Mouse (Mus musculus) T-helper 17 cell (primary cell): ENCODE results near the gene Kcnj9.

Source experiments
- in situ Hi-C, 2 experiments: fragments of 300-600 bp; cut with MboI, MseI; formaldehyde crosslinking; loops; 1 replicate in 1 of 2; 2 replicates in 1 of 2; pipeline ENCODE4 v1.15.1; 2025; ENCODE audit warnings: high pct_unique_total_duplicates in 2 of 2

The Kcnj9 gene

DNA sequence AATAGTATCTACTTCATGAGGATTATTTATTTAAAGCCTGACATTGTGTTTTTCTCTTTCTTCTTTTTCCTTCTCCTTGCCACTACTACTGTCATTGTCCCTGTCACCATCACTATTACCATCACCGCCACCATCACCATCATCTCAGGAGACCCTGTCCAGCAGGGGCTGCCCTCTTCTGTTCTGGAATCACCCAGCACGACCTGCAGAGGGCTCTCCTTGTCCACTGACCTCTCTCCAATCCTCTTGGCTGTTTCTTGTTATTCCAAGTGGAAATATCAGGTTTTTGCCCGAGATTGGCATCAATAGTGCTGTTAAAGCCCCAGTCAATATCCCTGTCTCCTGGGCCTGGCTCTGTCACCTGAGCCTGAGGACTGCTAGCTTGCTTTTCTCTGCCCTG, 4.4 kb upstream of the Kcnj9 start:
- in situ Hi-C loops = loop anchor here in 1 of 2 experiments (5.0 kb wide), 1 partner anchor 34 kb away; no protein-coding TSS in a partner anchor

- in situ Hi-C loops = loop anchor here in 1 of 2 experiments (5.0 kb wide), 1 partner anchor 34 kb away; no protein-coding TSS in a partner anchor
Observed at GRCm38 (mm10) chr1:172332925-172333324, 3.8 kb upstream of the Kcnj9 start.

DNA sequence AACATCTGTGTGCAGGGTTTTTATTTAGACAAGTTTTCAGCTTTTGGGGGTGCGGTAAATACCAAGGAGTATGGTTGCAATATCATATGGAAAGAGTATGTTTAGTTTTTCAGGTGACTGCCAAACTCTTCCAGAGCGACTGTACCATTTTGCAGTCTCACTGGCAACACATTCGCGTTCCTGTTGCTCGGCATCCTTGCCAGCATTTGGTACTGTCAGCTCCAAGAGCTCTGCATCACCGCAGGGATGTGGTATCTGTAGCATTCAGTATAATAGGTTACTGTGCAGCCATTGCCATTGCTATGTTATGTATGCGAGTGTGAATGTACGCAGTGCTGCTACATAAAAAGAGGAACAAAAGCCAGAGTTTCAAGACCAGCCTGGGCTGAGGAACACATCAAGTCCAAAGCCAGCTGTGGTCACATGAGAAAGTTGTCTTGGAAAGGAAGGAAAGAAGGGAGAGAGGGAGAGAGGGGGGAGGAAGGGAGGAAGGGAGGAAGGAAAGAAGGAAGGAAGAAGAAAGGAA, 2.4 kb upstream of the Kcnj9 start:
- in situ Hi-C loops = loop anchor here in 1 of 2 experiments (5.0 kb wide), 1 partner anchor 36 kb away; no protein-coding TSS in a partner anchor

DNA sequence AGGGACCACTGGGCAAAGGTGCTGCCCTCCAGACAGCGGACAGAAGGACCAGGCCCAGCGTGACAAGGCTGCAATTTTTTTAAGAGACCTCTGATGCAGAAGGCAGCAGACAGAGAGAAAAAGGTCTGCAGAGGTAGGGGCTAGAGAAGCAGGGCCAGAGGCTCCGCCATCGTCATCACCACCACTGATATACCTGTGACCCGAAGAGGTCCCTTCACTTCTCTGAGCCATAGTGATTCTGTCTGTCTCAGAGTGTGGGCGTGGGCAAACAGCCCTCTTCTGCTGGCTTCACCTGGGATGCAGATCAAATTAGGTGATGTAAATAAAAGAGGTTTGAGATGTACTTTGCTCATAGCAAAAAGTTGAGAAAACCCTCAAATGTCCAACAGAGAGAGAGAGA, 498 bp upstream of the Kcnj9 start:
- in situ Hi-C loops = loop anchor here in 1 of 2 experiments (5.0 kb wide), 1 partner anchor 38 kb away; no protein-coding TSS in a partner anchor

DNA sequence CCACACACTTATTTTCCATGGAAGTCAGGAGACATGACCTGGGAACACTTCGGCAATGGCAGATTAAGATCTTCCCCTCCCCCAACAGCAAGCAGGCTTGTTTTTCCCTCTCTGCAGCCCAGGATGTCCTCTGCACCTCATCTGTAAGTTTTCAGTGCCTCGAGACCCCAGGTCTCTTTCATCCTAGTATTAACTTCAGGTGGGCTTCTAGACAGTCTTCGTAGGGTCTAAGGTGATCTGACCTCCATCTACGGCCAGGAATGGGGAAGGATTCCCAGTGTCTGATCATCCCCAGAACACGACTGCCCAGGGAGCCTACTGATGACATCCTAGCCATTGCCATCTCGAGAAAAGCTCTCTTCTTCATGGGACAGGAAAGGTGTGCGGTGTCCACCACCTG, 657 bp downstream of the Kcnj9 start:
- in situ Hi-C loops = no loop called here

- in situ Hi-C loops = no loop called here
Observed at GRCm38 (mm10) chr1:172328041-172328440, 1.1 kb downstream of the Kcnj9 start.

GRCm38 (mm10) chr1:172327206-172328001, 1.7 kb downstream of the Kcnj9 start:
- in situ Hi-C loops = no loop called here

DNA sequence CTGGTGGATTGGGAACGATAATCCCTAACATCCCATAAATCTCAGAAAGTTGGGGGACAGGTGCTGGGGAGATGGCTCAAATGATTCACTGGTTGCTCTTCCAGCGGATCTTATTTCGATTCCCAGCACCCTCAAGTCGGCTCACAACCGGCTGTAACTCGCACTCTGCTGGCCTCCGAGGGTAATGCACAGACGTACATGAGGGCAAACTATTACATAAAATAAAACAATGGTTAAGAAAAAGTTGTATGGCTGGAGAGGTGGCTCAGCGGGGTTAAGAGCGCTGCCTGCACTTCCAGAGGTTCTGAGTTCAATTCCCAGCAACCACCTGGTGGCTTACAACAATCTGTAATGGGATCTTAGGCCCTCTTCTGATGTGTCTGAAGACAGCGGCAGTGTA, 2.4 kb downstream of the Kcnj9 start:
- in situ Hi-C loops = no loop called here

DNA sequence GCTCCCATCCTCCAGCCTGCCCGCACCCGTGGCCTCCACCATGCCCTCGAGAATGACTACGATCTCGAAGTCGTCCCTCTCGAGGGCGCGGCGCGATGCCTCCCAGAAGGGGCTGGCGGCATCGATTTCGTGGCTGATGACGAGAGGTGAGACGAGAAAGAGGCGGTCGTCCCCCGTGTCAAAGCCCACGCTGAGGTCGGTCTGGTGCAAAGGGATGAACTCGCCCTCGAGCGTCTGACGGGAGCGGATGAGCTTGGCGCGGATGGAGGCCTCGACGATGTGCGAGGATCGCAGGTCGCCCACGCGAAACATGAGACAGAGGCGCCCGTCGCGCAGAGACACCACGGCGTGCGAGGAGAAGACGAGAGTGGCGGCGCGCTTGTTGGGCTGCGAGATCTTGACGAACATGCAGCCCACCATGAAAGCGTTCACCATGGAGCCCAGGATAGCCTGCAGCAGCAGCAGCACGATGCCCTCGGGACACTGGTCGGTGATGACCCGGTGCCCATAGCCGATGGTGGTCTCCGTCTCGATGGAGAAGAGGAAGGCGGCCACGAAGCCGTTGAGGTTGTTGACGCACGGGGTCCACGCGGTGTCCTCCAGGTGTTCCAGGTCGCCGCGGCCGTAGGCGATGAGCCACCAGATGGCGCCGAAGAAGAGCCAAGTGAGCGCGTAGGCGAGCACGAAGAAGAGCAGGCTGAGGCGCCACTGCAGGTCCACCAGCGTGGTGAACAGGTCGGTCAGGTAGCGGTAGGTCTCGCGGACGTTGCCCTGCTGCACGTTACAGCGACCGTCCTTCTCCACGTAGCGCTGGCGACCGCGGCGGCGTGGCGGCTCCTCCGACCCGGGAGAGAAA, 3.2 kb downstream of the Kcnj9 start:
- in situ Hi-C loops = no loop called here

GRCm38 (mm10) chr1:172324725-172325124, 4.4 kb downstream of the Kcnj9 start:
- in situ Hi-C loops = no loop called here

DNA sequence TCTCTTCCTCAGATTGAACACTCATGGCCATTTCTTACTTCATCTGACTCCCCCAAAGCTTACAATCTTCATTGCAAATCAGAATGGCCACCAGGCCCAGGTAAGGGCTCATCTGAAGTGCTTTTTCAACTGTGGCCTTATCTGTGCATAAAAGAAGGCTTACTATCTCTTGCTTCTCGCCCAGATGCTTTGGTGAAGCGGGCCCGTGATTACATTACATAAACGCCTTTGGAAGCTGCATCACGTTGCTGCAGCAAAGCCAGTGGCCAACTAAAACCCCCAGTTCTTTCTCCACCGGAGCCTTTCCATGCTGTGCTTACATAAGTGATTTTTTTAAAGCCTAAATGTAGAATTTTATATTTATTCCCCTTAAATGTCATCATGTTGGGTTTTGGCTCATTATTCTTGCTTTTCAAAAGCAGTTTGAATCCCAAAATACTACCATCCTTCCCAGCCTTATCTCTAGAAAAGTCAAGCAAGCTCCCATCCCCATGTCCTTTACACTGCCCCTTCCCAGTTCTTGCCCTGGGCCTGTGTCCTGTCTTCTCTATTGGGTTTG, 5.2 kb downstream of the Kcnj9 start:
- in situ Hi-C loops = no loop called here

GRCm38 (mm10) chr1:172323298-172323697, 5.8 kb downstream of the Kcnj9 start:
- in situ Hi-C loops = no loop called here

DNA sequence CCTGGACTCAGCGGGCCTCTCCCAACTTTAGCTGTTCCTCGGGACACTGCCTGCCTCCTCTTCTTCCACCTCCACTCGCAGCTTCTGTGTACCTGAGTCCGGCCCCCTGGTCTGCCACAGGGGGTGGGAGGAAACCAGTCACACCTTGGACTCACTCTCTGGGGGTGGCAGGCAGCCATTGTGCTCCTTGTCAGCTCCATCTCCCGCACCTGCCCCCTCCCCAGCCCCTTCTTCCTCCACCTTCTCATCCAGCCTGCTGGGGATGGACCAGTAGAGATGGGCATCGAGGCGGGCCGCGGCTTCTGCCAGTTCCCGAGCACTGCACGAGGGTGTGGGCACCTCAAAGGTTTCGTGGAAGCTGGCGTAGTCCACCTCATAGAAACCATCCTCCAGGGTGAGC, 6.4 kb downstream of the Kcnj9 start:
- in situ Hi-C loops = no loop called here

- in situ Hi-C loops = loop anchor here in 1 of 2 experiments (10.0 kb wide), 1 partner anchor 175 kb away; the partner anchor contains the start of gene Dcaf8
Observed at GRCm38 (mm10) chr1:172319921-172320411, 9.2 kb downstream of the Kcnj9 start.

- in situ Hi-C loops = loop anchor here in 1 of 2 experiments (10.0 kb wide), 1 partner anchor 175 kb away; the partner anchor contains the start of gene Dcaf8
Observed at GRCm38 (mm10) chr1:172319346-172319745, 9.8 kb downstream of the Kcnj9 start.

- in situ Hi-C loops = loop anchor here in 1 of 2 experiments (10.0 kb wide), 1 partner anchor 174 kb away; the partner anchor contains the start of gene Dcaf8
Observed at GRCm38 (mm10) chr1:172318424-172319035, 10.6 kb downstream of the Kcnj9 start.

- in situ Hi-C loops = loop anchor here in 1 of 2 experiments (10.0 kb wide), 1 partner anchor 173 kb away; the partner anchor contains the start of gene Dcaf8
Observed at GRCm38 (mm10) chr1:172317946-172318345, 11.2 kb downstream of the Kcnj9 start.

- in situ Hi-C loops = loop anchor here in 1 of 2 experiments (10.0 kb wide), 1 partner anchor 173 kb away; the partner anchor contains the start of gene Dcaf8
Observed at GRCm38 (mm10) chr1:172317431-172317830, 11.7 kb downstream of the Kcnj9 start.

DNA sequence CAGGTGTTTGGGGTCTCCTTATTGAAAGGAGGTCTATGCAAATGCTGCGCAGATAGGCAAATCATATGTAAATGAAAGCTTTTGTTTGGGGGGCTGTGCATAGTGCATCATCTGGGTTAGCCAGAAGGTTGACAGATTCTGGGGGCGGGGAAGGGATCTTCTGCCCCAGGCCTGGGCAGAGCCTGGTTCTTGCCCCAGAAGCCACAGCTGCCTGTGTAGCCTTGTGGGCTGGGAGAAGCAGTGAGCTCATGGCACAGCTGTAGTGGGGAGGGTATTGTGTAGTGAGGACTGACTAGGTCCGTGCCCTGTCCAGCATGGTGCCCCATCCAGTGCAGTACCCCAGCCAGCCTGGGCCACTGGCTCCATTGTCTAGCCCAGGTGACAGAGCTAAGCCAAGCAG, 14.2 kb downstream of the Kcnj9 start:
- in situ Hi-C loops = loop anchor here (5.0 to 10.0 kb wide), 3 partner anchors 168 to 198 kb away; partner anchors contain the start of gene Dcaf8 (in 2 of the 2)
